Mouse (Mus musculus): ENCODE data around the gene Pde4b.

DNA sequence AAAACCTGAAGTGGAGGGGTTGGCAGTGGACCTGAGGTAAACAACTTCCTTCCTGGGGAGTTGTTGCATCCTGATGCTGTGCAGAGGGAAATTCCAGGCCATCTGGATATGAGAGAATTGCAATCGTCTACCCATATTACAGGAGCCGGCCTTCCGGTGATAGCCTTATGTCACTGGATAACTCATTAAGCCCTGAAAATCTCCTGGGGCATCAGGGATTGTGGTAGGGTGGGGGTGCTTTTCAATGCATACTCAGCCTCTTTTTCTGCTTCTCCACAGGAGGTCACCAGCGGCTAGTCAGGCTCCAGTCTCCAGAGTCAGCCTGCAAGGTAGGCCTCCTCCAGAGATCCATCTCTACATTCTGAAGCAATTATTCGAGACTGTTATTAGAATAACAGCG is 418.4 kb downstream of the Pde4b start:
- TF ChIP-seq CTCF (IDR thresholded peaks at IDR 0.05; ENCODE audit: borderline replicate concordance, control insufficient read depth, extremely low read depth, insufficient read depth, low read length, poor library complexity) (no peak), POLR2A (IDR thresholded peaks at IDR 0.05; ENCODE audit: control insufficient read depth, extremely low read depth, insufficient read depth, low read length, poor library complexity) (no peak)

Data from thymus, adult 2 months (tissue).